Mouse (Mus musculus) left cerebral cortex, adult 9 months (tissue): ENCODE measurements around the gene Bcl2l15.
"Not testable (repeated sequence)": the region's sequence is repeated elsewhere in the genome, so short reads cannot be mapped to it uniquely, and the experiment has no call there.

Experiments used
- DNase-seq, 2 experiments: peaks; one replicate each; pipeline ENCODE4 v3.0.0; 2022; ENCODE audit warnings: low spot score in 2 of 2

The Bcl2l15 gene

GRCm38 (mm10) chr3:103832426-103832825 lies at the start of gene Bcl2l15:
Gene Bcl2l15 (plus strand): TSS chr3:103832601.
- DNase-seq: no peak

GRCm38 (mm10) chr3:103782844-103783609 lies 49.4 kb upstream of the Bcl2l15 start:
- DNase-seq: no peak

GRCm38 (mm10) chr3:103787225-103787624 lies 45.2 kb upstream of the Bcl2l15 start:
- no peak for DNase-seq

GRCm38 (mm10) chr3:103789096-103789495 lies 43.3 kb upstream of the Bcl2l15 start:
- no peak for DNase-seq

- DNase-seq: no peak
Measured at GRCm38 (mm10) chr3:103789891-103790345, 42.5 kb upstream of the Bcl2l15 start.

GRCm38 (mm10) chr3:103790346-103791145 lies 41.9 kb upstream of the Bcl2l15 start:
- DNase-seq: no peak

- DNase-seq: peak; percentile 80 to 95
Measured at GRCm38 (mm10) chr3:103791230-103792110, 40.9 kb upstream of the Bcl2l15 start, which contains the start of gene Hipk1. Gene Hipk1 (minus strand): TSS chr3:103791563.

- not testable (repeated sequence) for DNase-seq
Measured at GRCm38 (mm10) chr3:103792111-103792406, 40.3 kb upstream of the Bcl2l15 start.

GRCm38 (mm10) chr3:103792566-103792965 lies 39.8 kb upstream of the Bcl2l15 start:
- no peak for DNase-seq

- no peak for DNase-seq
Measured at GRCm38 (mm10) chr3:103796389-103796788, 36.0 kb upstream of the Bcl2l15 start.

GRCm38 (mm10) chr3:103799507-103799906 lies 32.9 kb upstream of the Bcl2l15 start:
- no peak for DNase-seq

- DNase-seq: peak; percentile 61 to 65
Measured at GRCm38 (mm10) chr3:103801631-103802531, 30.5 kb upstream of the Bcl2l15 start.

- DNase-seq: no peak
Measured at GRCm38 (mm10) chr3:103802861-103803260, 29.5 kb upstream of the Bcl2l15 start.

- no peak for DNase-seq
Measured at GRCm38 (mm10) chr3:103805671-103806070, 26.7 kb upstream of the Bcl2l15 start.

- DNase-seq: peak; percentile 53 to 83
Measured at GRCm38 (mm10) chr3:103808891-103809798, 23.3 kb upstream of the Bcl2l15 start, which contains the start of the genes Dclre1b, Ap4b1 and Gm43064. Gene Dclre1b (minus strand): TSS chr3:103809444. Gene Ap4b1 (plus strand): TSS chr3:103809520. Gene Gm43064 (plus strand): TSS chr3:103809573.

- no peak for DNase-seq
Measured at GRCm38 (mm10) chr3:103809799-103810150, 22.6 kb upstream of the Bcl2l15 start.

- DNase-seq: no peak
Measured at GRCm38 (mm10) chr3:103810967-103811366, 21.4 kb upstream of the Bcl2l15 start.

GRCm38 (mm10) chr3:103827548-103827947 lies 4.9 kb upstream of the Bcl2l15 start:
- no peak for DNase-seq

- no peak for DNase-seq
Measured at GRCm38 (mm10) chr3:103829036-103829435, 3.4 kb upstream of the Bcl2l15 start.

GRCm38 (mm10) chr3:103830681-103831080 lies 1.7 kb upstream of the Bcl2l15 start:
- not testable (repeated sequence) for DNase-seq
